Mouse (Mus musculus) T-helper 2 cell (primary cell): ENCODE data around the gene Lgi4.

Source experiments
- in situ Hi-C: fragments of 300-600 bp; cut with MboI, MseI; formaldehyde crosslinking; loops from one replicate; pipeline ENCODE4 v1.15.1; 2025; ENCODE audit warnings: high pct_unique_total_duplicates

Gene Lgi4

DNA sequence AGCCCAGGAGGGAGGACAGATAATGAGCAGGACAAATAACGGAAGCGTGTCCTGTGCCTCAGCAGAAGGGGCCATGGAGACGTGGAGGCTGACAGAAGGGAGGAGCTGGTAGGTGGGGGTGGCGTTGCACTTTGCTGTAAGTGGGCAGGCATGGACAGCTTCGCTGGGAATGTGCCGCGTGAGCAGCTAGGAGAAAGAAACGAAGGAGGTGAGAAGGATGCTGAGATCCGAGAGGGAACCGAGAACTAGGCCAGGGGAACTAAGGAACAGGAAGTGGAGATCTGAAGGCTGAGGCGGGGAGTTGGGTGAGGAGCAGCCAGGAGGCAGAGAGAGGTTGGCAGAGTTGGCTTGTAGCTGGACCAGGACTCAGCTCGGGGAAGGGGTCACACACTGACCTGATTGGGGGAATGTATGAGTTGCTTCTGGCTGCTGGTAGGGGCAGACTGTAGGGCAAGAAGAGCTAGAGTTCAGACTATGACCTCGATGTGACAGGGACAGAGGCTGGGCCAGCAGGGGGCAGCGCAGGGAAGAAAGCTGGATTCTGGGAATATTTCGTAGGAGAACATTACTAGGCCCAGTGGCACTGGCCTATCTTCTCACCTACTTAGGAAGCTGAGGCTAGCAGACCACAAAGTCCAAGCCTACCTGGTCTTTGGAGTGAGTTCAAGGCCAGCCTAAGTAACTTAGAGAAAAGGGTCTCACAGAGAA lies 46.1 kb downstream of the Lgi4 start:
- in situ Hi-C loops: no loop called here

DNA sequence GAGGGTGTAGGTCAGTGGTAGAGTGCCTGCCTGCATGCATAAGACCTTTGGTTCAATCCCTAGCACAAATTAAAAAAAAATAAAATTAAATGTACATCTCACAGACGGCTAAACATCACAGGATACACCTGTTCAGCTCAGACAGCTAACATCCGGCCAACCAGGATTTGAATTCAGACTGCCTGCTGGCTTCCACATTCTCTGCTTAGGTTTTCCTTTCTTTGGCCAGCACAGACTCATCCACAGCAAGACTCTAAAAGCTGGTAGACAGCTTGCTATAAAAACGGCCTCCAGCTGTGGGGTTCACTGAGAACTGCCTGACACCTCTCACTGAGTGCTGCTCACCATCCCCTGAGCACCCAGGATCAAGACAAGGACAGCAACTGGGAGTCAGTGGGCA lies 47.0 kb downstream of the Lgi4 start:
- in situ Hi-C loops: no loop called here

DNA sequence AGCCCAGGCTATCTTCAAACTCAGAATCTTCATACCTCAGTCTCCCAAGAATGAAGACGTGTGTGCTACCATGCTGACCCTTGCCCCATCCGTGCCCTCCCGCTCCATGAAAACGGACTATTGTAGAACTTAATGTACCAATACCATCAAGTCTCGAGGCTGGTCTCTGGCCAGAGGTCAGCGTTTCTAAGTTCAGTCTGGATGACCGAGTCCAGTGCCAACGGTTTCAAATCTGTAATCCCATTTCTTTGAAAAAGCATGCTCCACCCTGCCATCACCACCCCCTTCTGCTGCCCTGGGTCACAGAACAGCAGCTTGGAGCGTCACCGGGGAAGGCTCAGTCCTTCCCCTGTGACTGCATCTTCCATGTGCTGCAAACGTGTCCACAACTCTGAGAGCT lies 48.6 kb downstream of the Lgi4 start:
- in situ Hi-C loops: no loop called here

DNA sequence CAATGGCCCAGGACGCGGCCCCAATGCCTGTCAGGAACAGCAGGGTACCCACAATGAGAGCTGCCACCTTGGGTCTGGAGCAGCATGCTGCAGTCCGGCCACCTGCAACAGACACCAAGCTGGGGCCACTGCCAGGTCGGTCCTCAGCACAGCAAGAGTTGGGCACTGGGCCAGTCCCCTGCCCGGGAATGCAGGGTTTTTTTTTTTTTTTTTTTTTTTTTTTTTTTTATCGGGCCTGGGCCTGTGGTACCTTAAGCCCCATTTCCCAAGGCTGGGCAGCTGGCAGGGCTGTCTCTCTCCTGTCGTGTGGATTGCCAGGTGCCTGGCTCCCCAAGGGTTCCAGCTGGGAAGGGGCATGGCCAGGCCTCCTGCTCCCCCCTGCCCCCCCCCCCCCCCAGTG lies 49.9 kb downstream of the Lgi4 start:
- in situ Hi-C loops: no loop called here

- in situ Hi-C loops: no loop called here
Measured at GRCm38 (mm10) chr7:31109796-31110195, 50.7 kb downstream of the Lgi4 start.

DNA sequence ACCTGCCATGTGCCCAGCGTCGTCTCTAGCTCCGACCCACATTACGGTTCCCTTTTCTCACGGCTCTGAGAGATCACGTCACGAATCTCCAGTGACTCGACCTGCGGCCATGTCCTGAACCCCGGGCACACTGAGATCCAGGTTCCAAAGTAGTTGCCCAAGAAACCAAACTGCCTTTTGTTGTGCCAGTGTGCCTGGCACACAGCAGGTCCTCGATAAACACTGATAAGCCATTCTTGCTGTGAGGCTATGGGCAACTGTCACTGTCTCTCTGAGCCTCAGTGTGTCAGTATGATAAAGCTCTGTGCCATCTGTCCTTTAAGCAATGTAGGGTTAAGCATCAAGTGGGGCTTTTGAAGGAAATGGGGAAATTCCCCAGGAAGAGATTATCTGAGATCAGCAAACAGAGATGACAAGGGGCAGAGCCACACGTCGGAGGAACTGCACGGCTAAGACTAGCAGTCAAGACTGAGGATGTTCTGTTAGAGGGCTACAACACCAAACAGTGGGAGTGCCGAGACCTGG lies 51.8 kb downstream of the Lgi4 start:
- in situ Hi-C loops: no loop called here

GRCm38 (mm10) chr7:31112036-31112435 lies 52.9 kb downstream of the Lgi4 start:
- in situ Hi-C loops: no loop called here

DNA sequence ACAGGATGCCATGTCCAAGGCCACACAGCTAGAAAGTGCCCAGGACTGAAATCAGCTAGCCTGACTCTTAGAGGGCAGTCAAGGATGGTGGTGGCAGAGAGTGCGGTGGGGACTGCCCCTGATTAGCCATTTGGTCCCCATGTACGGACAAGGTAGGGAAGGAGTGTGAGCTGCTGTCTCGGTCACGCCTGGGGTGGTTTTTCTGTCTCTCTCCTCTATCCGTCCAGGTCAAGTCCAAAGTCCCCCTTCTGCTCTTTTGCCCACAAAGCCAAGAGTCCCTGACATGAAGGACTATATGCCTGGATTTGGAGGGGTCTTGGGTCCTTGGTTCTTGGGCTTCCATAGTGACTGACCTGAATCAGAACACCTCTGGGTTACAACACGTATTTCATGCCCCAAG lies 54.7 kb downstream of the Lgi4 start:
- in situ Hi-C loops: no loop called here

- in situ Hi-C loops: no loop called here
Measured at GRCm38 (mm10) chr7:31114646-31115045, 55.5 kb downstream of the Lgi4 start.

DNA sequence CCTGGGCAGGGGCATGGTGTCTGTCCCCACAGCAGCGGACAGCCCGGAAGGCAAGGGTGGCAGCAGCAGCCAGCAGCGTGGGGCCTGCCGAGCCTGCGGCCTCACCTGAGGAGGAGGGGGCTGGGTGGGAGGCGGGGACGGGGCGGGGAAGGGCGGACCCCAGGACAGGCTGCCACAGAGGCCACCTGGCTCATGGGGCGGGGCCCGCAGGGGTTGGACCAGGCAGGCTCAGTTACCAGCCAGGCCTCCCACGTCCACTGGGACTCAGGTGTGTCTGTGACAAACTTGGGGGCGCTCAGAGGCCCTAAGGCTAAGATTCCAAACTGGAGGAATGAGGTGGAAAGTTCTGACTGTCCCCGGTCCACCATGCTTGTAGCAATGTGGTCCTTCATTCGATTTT lies 56.0 kb downstream of the Lgi4 start, which contains the start of gene Hpn:
TSS of gene Hpn (minus strand) at position 109 of the 400 bp plus-strand sequence.
- in situ Hi-C loops: no loop called here

DNA sequence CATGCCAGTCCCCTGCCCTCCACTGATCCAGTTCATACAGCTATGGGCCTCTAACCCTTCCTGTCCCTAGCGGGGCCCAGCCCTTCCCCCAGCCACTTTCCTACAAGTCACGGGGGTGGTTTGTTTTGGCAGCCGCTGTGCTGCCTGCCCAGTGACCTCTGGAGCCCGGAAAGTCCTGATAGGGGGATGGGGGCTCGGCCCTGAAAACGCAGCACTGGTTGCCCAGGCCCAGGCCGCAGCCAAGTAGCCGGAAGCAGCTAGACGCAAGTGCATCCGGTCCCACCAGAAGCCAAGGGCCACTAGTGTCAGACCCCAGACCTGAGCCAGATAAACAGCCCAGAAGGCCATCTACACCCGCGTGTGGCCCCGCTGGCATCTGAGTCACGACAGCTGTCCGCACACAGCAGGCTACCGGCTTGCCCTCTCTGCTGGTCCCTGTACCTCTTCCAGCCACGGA lies 56.5 kb downstream of the Lgi4 start:
- in situ Hi-C loops: no loop called here

GRCm38 (mm10) chr7:31116721-31117145 lies 57.6 kb downstream of the Lgi4 start:
- in situ Hi-C loops: no loop called here

GRCm38 (mm10) chr7:31117465-31117864 lies 58.3 kb downstream of the Lgi4 start:
- in situ Hi-C loops: no loop called here

DNA sequence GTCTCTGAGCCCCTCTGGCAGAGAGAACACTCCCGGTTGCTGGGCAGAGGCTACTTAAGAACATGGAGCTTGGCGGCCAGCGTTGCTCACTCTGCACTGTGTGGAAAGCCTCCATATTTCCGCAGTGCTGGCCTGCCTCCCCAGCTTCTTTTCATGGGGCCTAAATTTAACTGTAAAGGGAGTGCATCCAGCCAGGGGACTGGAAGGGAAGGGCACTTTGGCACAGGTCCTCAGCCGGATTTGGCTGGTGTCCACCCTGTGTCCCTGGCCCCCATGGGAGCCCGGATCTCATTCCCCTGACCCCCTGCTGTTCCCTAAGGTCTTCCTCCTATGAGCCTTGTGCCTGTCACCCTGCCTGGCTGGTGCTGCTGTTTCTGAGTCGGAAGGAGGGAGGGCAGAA lies 59.3 kb downstream of the Lgi4 start:
- in situ Hi-C loops: no loop called here

GRCm38 (mm10) chr7:31119556-31119955 lies 60.4 kb downstream of the Lgi4 start:
- in situ Hi-C loops: no loop called here
